Mouse (Mus musculus): Measurements from ENCODE around the gene Zfp583. TPM values are rescaled to one million over a fixed set of nuclear protein-coding genes. Genes with fewer than 3 reads are reported as not detected.

Gene Zfp583
- total RNA-seq (2023), result 0.70 TPM

DNA sequence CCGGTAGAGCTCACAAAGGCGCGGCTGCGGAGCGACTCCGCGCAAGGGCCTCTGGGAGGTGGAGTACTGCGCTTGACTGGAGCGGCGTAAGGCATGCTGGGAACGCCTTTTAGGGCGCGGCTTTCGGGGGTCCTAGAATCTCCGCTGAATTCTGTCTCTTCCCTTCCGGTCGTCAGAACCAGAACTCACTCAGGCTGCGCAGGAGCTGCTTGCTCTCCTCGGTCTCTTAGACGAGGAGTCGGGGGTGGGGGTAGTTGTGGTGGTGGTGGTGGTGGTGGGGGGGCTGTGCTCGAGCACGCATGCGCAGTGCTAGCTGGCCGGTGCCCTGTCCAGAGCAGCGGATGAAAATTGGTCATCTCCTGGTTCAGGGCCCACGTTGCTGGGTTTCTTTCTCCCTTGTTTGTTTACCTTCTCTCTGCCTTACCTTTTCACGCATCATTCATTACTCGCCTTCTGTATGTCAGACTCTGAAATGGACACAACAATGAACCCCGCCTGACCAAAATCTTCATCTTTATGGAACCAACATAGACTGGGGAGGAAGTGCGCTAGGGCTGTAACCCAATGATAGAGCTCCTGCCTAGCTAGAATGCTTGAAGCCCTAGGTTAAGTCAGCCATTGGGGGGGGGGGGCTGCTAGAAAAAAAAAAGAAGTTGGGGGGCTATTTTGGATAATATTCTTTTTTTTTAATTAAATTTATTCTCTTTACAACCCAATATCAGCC lies at the start of gene Zfp583:
Gene Zfp583, minus strand, starts transcription at position 53 of the 724 bp plus-strand sequence.

DNA sequence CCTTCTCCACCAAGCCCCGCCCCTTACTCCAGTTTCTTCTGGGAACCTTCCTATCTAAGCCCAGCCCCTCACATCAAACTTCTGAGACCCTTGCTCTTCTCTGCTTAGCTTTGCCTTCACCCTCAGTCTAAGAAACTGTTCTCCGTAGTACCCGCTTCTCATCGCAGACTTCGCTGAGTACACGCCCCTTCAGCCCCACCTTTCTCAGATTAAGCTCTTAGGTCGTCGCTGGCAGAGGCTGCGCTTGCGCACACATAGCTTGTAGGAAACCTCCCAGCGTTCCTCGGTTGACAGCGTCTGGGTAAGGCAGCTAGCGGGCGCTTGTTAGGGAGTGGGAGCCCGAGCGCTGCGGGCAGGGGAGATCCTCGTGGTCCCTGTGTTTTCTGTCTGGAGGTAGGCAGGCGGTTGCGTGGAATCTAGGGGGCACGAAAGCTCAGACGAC lies 32.0 kb upstream of the Zfp583 start, which contains the start of gene Zfp78:
Gene Zfp78, plus strand, starts transcription at position 234 of the 442 bp plus-strand sequence.

DNA sequence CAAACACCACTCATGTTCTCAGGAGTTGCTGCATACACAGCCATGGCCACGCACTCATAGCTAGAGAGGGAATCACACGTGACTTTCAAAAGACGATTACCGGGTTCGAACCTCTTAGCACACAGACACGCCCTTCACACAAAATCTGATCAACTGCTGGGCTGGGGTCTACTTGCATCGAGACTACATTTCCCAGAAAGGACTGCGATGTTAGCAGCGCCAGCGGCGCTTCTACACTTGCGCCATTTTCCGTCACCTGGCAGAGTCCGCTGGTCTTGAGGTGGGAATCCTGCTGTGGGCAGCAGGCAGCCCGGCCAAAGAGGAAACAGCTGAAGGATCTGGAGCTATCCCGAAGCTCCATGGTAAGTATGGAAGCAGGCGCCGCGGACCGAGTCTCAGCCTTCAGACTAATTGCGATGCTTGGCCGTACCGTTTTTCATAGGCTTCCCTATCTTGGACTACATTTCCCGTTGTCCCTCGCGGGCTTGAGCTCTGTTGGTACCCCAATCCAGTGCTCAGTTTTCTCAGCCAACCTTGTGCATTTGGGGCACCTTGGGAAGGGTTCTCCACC lies 12.5 kb upstream of the Zfp583 start, which contains the start of gene Gm3854:
Gene Gm3854, plus strand, starts transcription at position 259 of the 571 bp plus-strand sequence.

GRCm38 (mm10) chr7:6285842-6286705 lies 45.0 kb downstream of the Zfp583 start, which contains the start of gene Zfp667:
TSS of gene Zfp667 (plus strand) at chr7:6286579.

Other genes starting within 250 kb of the Zfp583 start
- gene Zfp787, start 175.3 kb downstream of the Zfp583 start, total RNA-seq (2023), result 34.6 TPM
- gene Zfp444, start 159.1 kb downstream of the Zfp583 start, total RNA-seq (2023), result 34.4 TPM
- not detected for gene Galp, start 134.2 kb downstream of the Zfp583 start, total RNA-seq (2023)
- gene Zscan5b, start 109.0 kb downstream of the Zfp583 start, total RNA-seq (2023), result not detected
- gene Epp13, start 78.6 kb downstream of the Zfp583 start, total RNA-seq (2023), result not detected
- gene Zfp667, start 44.7 kb downstream of the Zfp583 start, total RNA-seq (2023), result 4.8 TPM
- 0.55 TPM for gene Gm3854, start 12.5 kb upstream of the Zfp583 start, total RNA-seq (2023)
- gene Zfp78, start 32.0 kb upstream of the Zfp583 start, total RNA-seq (2023), result 2.1 TPM
- 5.7 TPM for gene Zfp28, start 52.0 kb upstream of the Zfp583 start, total RNA-seq (2023)
- not detected for gene Smim17, start 67.4 kb upstream of the Zfp583 start, total RNA-seq (2023)
- not detected for gene Gm20715, start 79.0 kb upstream of the Zfp583 start, total RNA-seq (2023)
- gene Olfr1344, start 107.4 kb upstream of the Zfp583 start, total RNA-seq (2023), result not detected
- not detected for gene Olfr1336, start 124.9 kb upstream of the Zfp583 start, total RNA-seq (2023)
- not detected for gene Olfr1346, start 135.8 kb upstream of the Zfp583 start, total RNA-seq (2023)
- not detected for gene Olfr5, start 155.7 kb upstream of the Zfp583 start, total RNA-seq (2023)
- gene Olfr1347, start 168.5 kb upstream of the Zfp583 start, total RNA-seq (2023), result not detected
- gene Olfr1348, start 177.5 kb upstream of the Zfp583 start, total RNA-seq (2023), result not detected
- gene Olfr1349, start 191.7 kb upstream of the Zfp583 start, total RNA-seq (2023), result not detected
- not detected for gene Olfr1350, start 233.6 kb upstream of the Zfp583 start, total RNA-seq (2023)